Mouse (Mus musculus): ENCODE results near the gene Entpd5.

Entpd5 gene

DNA sequence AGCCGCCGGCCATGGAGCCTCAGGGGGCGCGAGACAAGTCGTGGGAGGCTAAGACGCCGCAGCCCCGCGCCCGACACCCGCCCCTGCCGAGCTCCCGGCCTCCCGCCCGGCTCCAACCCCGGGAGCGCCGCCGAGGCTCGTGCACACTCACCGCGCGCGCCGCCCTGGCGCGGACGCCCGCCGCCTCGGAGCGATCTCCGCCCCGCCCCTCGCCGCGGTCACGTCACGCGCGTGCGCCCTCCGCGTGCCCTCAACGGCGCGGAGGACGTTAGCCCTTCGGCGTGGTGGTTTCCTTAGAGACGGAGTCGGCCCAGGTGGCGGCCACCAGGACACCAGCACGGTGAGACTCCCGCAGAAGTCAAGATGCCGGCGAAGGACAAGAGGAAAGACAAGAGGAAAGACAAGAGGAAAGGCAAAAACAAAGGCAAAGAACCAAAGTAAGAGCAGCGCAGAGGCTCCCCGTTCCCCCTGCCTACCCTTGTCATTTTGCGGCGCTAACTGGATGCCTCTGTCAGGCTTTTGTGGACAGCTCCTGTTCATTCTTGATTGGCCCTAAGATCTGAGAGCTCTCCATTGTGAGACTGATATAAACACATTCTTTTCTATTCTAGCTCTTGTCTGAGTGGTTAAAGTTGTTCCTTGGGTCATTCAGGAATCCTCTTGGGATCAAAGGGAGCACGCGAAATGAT is at the start of gene Entpd5, which contains the start of gene Bbof1:
TSS of gene Entpd5 (minus strand) at position 211 of the 689 bp plus-strand sequence.
TSS of gene Bbof1 (plus strand) at position 253 of the 689 bp plus-strand sequence.
- DNase-seq (ENCODE audit: low read depth, low spot score) = peak; percentile 81

DNA sequence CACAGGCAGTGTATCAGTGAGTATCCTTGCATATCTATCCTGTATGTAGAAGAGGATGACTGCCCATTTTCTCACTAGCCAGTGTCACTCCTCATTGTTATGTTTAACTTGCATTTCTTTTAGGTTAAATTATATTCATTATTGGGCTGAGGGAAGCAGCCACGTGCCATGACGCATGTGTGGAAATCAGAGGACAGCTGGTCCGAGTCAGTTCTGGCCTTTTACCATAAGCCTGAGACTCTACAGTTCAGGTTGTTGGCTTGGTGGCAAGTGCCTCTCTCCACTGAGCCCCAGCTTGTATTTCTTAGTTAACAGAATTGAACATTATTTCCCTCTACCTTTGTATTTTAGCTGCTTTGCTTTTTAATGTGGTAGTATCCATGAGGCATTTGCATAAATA is 48.1 kb upstream of the Entpd5 start:
- no peak for DNase-seq (ENCODE audit: low read depth, low spot score)

DNA sequence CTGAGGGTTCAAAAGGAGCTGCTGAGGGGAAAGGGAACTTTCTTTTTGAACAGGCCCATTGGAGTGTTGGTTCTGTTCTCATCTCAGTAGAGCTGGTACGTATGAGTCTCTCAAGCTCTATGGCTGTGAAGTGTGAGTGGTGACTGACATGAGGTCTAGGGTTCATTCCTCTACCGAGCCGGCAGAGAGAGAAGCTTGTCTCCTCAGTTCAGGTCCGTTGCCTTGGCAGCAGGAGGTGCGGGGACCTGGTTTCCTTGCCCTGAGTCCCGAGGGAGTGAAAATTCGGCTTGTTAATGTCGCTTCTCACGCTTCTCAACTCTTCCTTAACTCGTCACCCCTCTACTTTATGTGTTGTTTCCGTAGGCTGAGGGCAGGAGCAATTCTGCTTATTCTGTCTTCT is 43.0 kb upstream of the Entpd5 start:
- no peak for DNase-seq (ENCODE audit: low read depth, low spot score)

DNA sequence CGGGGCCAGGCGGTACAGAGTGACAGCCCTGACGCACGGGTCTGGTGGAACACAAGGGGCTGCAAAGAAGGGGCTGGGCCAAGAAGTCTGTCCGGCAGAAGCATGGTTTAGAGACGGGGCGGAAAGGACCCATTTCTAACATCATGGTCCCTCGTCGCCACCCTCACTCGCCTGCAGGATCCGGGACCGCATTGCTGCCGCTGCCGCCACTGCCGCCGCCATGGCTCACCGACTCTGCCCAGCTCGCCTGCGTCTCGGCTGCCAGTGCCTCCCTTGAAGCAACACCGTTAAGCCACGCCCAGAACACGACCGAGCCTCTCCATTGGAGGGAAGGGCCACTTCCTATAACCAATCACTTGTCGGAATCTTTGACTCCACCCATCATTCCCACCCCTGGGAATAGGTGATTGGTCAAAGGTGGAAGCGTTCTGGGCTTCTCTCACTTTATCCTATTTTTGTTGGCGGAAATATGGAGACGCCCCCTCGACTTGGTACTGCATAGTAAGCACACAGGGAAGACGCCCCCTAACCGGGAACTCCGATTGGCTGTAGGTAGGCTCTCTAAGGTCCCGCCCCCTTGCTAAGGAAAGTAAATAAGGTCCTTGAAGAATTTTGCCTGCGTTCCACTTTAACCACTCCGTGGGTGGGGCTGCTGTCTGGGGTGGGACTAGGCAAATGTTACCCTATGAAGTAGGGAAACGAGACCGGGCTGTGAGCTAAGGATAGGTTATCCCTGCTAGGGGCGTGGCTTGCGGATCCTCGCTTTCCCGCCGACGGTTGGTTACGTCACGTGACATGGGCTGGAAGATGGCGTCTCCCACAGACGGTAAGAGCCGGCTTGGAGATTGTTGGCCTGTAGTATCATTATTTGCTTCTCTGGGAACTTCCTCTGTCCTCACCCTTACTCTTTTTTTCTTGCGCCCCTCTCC is 42.2 kb upstream of the Entpd5 start, which contains the start of the genes Aldh6a1 and Lin52:
TSS of gene Aldh6a1 (minus strand) at position 287 of the 929 bp plus-strand sequence.
TSS of gene Lin52 (plus strand) at position 705 of the 929 bp plus-strand sequence.
- DNase-seq (ENCODE audit: low read depth, low spot score) = peak; percentile 99

DNA sequence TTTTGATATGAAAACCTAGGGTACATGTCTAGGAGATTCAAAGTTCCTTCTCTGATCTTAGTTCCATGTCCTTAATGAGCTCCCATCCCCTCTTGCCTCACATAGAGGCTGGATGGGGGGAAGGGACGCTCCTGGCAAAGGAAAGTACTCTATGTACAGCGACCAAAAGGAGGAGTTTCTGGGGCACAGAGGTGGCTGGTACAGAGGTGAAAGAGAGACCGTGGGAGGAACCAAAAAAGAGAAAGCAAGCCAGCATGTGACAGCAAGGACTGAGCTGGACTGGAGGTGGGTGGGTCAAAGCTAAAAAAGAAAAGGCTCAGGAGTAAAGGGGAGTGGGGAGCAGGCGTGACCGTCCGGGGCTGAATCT is 41.5 kb upstream of the Entpd5 start:
- DNase-seq (ENCODE audit: low read depth, low spot score) = no peak

DNA sequence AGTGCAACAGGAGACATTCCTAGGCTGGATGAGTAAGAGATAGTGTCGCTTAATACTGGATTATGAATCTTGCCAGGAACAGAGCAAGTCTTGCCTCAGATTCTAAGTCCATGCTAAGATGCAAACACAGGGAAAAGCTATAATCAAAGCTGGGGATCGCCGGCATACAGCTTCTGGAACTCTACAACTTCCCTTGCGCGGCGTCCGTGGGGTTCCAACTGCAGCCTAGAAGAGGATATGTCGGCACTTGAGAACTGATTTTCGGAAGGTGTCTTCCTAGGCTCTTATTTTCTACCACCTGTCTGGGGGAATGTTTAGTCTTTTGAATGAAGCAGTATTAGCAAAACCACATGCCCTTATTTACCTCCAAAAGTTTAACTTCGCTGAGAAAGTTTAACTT is 41.1 kb upstream of the Entpd5 start:
- no peak for DNase-seq (ENCODE audit: low read depth, low spot score)

DNA sequence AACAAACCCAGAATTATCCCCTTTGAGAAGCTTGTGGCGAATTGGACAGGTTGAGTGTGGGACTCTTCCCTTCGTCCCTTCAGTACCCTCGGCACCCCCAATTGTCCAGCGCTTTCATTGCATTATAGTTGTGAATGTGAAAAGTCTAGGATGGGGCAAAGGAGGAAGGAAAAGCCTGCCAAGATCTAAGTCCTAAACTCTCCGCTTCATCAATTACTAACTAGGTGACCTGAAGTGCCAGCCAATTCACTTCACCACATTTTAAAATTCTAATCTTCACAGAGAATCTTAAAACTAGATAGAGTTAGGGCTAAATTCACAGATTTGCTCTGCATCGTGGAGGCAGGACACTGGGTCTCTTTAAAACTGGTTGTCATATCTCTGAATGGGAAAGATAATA is 39.4 kb upstream of the Entpd5 start:
- no peak for DNase-seq (ENCODE audit: low read depth, low spot score)

DNA sequence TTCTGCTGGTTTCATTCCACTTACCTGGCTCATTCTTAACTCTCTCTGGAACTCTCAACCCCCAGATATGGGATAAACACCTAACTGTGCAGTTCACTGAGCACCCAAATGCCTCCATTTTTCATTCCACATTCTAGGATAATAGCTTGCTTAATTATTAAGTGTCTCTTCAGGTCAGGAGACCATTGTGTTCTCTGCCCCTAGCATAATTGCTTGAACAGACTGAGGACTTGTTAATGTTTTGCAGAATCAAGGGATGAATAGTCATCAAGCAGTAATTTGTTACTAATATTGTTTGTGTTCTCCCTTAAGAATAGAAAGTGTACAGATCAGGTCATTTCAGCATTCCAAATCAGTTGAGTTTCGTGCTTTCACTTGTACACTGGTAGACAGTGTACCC is 38.6 kb upstream of the Entpd5 start:
- no peak for DNase-seq (ENCODE audit: low read depth, low spot score)

DNA sequence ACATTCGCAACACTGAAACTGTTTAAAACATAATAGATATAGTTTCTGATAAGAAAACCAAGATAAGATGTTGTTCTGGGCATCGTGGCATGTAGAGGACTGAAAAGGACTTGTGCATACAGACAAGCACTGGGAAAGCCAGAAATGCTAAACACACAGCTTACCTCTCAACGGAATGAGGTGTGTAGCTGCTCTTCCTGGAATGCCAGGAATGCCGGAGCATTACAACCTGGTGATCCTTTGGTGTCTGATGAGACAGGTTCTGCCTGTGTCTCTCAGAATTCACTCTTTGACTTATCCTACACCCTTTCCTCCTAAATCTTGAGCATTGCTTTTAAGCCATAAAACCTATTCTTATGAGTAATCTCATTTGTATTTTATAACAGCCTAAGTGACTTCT is 33.7 kb upstream of the Entpd5 start:
- DNase-seq (ENCODE audit: low read depth, low spot score) = no peak

DNA sequence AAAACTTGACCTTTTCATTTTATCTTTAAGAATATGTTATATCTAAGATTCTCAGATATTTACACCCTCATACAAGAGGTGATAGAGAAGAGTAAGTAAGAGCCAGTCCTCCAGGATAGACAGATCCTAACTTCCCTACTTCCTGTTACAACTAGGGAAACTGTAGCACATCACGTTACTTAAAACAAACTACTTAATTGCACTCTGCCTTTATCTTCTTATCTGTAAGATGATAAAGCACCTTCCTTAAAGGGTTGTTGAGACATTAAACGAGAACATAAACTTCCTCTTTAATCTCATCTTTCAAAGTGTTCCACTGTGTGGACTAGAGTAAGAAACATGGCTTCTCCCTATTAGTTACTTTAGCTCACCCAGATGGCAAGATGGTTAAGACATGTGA is 29.9 kb upstream of the Entpd5 start:
- no peak for DNase-seq (ENCODE audit: low read depth, low spot score)

DNA sequence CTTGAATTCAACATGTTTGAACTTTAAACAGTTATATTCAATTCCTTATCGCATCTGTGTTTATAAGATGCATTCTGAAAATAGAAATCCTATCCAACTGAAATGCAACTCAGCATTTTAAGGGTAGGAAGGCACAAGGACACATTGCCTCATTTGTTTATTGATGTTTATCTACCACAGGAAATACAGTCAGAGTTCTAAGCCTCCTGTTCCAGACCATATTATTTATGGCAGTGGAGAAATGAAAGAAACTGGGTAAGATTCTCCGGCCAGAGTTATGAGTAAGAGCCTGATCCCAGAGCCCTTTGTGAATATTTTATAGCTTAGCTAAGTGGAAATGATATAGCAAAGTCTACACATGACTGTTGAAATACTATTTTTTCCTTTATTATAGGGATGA is 21.0 kb upstream of the Entpd5 start:
- no peak for DNase-seq (ENCODE audit: low read depth, low spot score)

DNA sequence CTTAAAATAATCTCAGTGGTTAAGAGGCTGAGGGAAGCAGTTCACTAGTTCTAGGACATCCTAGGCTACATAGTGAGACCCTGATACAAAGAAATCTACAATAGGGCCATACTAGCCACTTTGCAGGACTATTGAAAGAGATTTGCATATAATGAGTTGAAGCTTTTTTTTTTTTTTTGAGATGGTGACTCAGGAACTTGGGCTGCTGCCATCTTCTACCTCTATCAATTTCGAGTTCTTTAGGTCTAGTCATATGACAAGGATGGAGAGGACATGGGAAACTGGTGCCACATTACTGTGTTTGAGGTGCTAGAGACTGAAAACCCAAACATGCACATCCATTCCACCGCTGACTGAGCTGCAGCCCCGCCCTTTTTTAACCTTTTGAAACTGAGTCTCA is 15.2 kb upstream of the Entpd5 start:
- no peak for DNase-seq (ENCODE audit: low read depth, low spot score)

DNA sequence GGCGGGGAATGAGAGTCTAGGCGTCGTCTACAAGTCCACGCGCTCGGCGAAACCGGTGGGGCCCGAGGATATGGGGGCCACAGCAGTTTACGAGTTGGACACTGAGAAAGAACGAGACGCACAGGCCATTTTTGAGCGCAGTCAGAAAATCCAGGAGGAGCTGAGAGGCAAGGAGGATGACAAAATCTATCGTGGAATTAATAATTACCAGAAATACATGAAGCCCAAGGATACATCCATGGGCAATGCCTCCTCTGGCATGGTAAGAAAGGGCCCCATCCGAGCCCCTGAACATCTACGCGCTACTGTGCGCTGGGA is 8.7 kb upstream of the Entpd5 start:
- no peak for DNase-seq (ENCODE audit: low read depth, low spot score)

DNA sequence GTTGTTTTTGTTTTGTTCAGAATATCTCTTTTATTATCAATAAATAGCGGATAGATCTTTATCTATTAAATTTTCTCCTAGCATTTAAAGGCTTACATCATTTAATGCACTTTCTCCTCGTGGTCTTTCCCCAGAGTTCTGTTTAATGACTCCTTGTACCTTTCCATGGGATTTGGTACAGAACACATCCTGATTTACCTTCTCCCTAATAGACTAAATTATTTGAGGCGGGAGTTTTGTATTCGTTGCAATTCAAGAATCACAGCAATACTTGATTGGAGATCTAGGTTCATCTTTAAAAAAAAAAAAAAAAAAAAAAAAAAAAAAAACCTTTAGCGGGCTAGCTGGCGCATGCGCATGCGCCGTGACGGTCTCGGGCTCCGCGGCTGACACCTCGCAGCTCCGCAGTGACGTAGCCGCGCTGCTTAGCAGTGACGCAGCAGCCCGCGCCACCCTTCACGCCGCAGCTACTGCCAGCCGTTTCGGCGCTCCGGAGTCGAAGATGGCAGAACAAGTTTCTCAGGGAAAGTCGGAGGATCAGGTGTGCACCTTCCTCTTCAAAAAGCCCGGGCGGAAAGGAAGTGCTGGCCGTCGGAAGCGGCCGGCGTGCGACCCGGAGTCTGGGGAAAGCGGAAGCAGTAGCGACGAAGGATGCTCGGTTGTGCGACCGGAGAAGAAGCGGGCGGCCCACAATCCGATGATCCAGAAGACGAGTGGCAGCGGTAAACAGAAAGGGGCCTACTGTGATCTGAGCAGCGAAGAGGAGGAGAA is 8.2 kb upstream of the Entpd5 start, which contains the start of gene Rnf113a2:
TSS of gene Rnf113a2 (plus strand) at position 363 of the 771 bp plus-strand sequence.
- DNase-seq (ENCODE audit: low read depth, low spot score) = peak; percentile 81

DNA sequence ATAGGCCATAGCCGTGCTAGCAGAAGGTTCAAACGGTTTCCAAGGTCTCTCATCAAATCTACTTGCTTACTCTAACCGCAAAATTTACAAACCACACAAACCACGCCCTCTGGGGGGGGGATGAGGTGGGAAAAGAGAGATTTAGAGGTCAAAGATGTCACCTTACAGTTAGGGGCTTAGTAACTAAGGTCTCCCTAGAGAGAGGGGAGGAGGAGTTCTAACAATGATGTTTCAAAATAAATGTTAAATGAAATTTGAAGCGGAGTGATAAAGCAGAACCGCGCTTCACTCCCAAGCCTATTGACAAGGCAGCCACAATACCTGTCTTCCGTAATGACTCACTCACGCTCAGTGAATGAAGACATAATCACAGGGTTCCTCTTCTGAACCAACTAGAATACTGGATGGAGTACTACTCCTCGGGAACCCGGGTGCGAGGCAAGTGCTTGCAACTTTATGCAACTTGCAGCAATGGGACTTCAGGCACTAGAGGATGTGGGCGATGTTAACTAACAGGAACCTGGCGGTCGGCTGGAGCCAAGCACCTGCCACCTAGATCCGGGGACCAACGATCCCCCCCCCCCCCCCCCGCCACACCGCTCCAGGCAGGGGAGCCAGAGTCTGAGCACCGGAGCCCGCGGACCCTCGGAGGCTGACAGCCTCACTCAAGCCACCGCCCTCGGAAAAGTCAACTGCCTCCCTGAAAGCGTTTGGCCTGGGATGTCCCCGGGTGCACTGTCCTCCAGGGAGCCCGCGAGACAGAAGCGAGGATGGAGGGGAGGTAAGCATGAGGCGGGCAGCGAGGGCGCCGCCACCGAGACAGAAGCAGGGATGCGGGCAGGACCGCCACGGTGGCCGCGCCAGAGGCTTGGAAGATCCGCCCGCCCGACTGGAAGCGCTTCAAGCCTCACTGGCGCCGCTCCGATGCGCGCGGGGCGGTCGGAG is 683 bp downstream of the Entpd5 start:
- DNase-seq (ENCODE audit: low read depth, low spot score) = no peak

DNA sequence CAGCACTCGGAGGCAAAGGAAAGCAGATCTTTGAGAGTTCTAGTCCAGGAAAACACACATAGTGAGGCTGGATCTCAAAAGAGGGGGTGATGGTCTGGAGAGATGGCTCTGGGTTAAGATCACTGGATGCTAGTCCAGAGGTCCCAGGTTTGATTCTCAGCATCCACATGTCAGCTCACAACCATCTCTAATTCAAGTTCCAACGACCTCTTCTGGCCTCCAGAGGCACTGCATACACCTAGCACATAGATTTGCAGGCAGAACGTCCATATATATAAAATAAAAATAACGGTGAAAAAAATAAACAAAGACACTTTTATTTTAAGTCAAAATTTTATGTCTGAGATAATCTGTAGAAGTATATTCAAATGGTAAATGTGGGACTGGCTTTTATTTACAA is 1.6 kb downstream of the Entpd5 start:
- no peak for DNase-seq (ENCODE audit: low read depth, low spot score)

DNA sequence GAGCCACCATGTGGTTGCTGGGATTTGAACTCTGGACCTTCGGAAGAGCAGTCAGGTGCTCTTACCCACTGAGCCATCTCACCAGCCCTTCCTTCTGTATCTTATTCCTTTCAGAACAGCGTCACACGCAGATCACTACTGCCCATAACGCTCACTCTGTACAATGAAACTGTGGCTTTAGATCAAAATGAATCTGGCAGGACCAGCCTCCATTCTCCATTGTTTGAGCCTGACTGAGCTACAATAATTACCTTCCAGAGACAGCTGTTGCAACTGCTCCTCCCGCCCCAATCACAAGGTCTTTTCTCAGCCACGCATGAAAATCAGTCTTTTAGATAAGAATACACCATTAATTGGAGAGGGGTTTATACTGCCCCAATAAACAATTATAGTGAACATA is 4.3 kb downstream of the Entpd5 start:
- no peak for DNase-seq (ENCODE audit: low read depth, low spot score)

DNA sequence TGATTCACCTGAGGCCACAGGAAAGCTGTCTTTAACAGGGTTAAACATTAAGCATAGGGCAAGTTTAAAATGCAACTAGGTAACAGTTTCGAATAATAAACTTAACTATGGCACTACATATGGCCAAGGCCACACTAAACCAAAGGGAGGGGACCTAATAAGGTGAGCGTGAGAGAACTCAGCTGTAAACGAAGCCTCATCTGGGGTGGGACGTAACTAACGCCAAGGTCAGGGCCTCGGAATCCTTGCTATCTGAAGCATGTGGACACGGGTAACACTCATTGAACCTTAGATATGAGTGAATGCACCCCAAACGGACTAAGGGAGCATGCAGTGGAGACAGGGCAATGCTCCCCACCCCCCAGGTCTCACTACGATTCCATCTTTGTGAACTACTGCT is 5.9 kb downstream of the Entpd5 start:
- no peak for DNase-seq (ENCODE audit: low read depth, low spot score)

DNA sequence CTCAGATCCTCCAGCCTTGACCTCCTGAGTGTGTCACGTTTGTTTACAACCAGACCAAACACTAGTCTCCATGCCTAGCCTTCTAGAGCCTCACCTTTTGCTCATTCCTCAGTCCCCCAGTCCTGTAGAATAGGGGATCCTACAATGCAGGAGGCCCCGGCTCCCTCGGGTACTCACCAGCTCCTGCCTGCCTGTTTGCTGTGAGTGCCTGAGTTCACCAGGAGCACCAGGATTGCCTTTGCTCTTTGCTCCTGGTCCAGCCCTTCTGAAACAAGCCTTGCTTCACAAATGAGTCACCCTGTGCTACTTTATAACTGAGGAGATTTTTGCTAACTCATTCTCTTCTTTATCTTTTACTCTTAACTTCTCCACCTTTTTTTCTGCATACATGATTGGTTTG is 8.2 kb downstream of the Entpd5 start:
- DNase-seq (ENCODE audit: low read depth, low spot score) = no peak

DNA sequence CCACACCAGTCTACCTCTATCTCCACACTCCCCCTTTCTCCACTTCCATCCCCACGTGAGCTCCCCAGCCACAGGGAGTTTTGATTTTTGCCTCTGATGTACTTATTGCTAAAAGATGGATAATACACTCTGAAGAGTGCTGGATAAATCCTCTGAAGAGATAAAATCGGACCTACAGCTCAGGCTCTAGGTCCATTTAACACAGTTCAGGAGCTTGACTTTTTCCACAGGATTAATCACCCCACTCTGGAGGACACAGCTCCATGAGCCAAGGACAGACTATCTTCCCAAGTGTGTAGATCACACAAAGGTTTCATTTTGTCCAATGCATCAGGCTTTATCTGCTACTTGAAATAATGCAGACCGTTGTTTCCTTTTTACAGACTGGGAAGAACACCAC is 8.8 kb downstream of the Entpd5 start:
- DNase-seq (ENCODE audit: low read depth, low spot score) = no peak

DNA sequence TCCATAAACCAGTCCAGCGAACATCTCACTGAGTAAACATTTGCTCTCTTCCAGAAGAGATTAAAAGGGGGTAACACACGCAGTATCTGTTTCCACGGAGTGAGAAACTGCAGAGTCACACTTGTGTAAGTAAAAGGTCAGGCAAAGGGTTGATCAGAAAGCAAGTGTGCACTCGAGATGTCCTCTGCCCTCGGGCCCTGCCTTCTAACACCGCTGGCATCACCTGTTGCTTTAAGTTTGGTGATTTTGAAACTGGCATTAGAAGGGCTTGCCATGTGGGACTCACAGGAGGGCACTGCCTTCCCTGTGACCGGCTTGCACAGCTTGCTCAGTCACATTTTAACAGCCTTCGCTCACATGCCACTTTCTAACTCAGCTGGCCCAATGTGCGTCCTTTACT is 9.2 kb downstream of the Entpd5 start:
- DNase-seq (ENCODE audit: low read depth, low spot score) = no peak
